Mouse (Mus musculus) urinary bladder, postnatal 36 days (tissue): ENCODE data around the gene Det1.

Source experiments
- DNase-seq, 2 experiments: peaks; one replicate each; pipeline ENCODE4 v3.0.0; 2022; ENCODE audit warnings: low spot score in 2 of 2, mixed read lengths in 1 of 2

Det1 gene

DNA sequence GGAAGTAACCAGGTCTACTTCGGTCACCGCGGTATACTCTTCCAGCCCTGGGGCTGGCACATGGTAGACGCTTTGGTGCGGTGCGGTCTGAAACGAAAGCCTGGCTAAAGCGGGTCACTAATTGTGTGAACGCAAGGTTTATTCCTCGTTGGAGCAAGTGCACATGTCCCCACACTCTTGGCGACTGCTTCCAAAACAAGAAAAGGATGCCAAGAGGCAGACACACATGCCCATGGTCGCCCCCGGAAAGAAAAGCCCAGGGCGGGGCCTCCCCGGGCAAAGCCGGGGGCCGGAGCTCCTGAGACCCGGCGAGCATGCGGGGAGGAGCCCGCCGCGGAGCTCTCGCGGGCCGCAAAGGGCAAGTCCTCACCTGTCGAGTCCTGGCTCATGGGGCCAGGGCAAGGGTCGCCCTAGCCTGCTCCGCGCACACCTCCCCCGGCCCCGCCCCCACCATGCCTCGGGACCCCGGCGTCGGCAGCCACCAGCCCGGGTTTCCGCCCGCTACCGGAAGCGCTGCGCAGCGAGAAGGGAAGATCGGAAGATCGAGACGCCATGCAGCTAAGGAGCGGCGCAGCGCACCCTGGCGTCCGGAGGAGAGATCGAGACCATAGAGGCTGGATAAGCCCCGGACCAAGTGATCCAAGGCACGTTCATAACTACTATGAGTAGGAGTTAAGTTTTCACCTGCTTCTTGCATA is at the start of gene Det1:
Det1 (minus strand) TSS at position 527 of the 698 bp plus-strand sequence.
- peak; percentile 81 to 90 for DNase-seq

GRCm38 (mm10) chr7:78895653-78896333 is 48.7 kb upstream of the Det1 start, which contains the start of gene Aen:
Gene Aen, plus strand, starts transcription at chr7:78895854.
- DNase-seq: peak; percentile 97 to 99

- no peak for DNase-seq
These were observed 48.1 kb upstream of the Det1 start for GRCm38 (mm10) chr7:78895021-78895652.

GRCm38 (mm10) chr7:78893917-78894316 is 46.9 kb upstream of the Det1 start:
- DNase-seq: no peak

GRCm38 (mm10) chr7:78890641-78891040 is 43.6 kb upstream of the Det1 start:
- DNase-seq: peak; percentile 77 to 84

DNA sequence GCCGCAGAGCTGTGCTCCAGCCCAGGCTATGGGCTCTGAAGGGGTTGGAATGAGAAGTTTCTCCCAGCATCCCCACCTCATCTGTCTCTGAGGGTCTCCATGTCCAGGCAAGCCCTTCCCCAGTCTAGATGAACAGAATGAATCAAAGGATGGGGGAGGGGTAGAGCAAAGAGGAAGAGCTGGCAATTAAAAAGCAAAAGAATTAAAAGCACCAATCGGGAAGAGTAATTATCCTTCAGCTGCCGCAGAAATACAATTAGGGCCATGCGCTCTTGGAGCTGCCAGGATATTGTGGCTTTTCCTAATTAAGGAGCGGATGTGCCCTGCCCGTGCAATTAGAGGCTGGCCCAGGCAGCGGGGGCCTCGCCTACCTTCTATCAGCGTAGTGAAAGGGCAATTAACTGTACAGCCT is 40.4 kb upstream of the Det1 start:
- no peak for DNase-seq

DNA sequence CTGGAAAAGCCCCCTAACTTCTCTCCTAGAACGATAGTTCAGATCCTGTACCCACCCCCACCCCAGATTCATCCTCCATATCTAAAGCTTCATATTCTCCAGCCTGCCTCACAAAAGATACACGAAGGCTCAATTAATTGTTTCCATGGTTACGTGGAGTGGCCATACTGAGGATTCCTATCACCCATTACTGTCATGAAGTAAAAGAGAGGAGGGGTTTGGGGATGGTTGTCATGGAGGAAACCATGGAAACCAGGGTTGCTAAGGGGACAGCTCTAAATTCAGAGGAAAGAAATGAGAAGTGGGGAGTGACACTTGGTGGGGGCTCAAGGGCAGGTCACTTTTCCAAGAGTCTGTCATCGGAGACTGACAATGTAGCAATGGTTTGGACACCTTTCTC is 39.4 kb upstream of the Det1 start:
- no peak for DNase-seq

DNA sequence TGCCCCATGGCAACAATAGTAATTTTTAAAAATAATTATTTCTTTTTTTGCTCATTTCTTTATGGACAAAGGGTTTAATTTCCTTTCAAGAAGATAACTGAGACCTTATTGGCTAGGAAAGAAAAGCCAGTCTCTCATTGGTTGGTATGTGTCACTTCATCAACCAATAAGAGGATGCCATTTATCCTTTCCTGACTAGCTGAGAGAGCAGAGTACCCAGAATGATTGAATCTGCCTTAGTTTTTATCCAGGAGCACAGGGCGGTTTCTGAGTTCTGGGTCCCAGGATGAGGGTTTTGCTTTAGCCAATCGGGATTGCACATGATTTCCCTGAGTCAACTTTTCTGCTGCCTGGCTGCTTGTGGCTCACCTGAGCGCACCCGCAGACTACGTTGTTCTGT is 38.3 kb upstream of the Det1 start:
- no peak for DNase-seq

GRCm38 (mm10) chr7:78884139-78884538 is 37.1 kb upstream of the Det1 start:
- no peak for DNase-seq

DNA sequence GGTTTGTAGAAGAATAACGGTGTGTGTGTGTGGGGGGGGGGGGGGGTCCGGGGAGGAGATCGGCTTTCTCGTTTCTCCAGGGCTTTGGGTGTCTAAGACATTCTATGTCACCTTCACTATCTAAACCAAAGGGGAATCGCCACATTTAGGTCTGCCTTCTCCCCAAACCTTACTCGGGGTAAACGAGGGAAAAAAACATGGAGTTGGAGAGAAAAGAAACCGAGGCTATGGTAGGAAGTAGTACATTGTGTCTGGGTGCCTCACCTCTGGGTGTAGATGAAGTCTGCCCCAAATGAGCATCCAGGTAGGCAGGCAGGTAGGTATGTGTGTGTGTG is 36.6 kb upstream of the Det1 start:
- no peak for DNase-seq

- DNase-seq: no peak
These were observed 36.1 kb upstream of the Det1 start for GRCm38 (mm10) chr7:78883016-78883725.

- no peak for DNase-seq
These were observed 35.4 kb upstream of the Det1 start for GRCm38 (mm10) chr7:78882469-78882837.

GRCm38 (mm10) chr7:78881607-78882468 is 34.8 kb upstream of the Det1 start:
- DNase-seq: no peak

DNA sequence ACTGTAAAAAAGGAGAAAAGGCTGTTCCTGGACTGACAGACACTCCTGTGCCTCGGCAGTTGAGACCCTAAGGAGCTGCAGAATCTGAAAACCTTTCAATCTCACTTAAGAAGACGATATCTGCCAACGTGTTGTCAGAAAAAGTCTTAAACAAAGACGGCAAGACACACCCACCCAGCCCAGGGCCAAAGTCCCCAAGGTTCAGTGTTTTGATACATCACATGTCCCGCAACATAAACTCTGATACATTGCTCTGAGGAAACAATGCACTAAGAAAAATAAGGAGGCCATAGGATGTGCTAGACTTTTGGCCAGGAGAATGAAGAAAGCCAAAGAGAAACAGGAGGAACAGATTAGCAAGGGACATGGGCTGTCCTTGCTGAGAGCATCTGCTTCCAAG is 25.8 kb upstream of the Det1 start:
- no peak for DNase-seq

DNA sequence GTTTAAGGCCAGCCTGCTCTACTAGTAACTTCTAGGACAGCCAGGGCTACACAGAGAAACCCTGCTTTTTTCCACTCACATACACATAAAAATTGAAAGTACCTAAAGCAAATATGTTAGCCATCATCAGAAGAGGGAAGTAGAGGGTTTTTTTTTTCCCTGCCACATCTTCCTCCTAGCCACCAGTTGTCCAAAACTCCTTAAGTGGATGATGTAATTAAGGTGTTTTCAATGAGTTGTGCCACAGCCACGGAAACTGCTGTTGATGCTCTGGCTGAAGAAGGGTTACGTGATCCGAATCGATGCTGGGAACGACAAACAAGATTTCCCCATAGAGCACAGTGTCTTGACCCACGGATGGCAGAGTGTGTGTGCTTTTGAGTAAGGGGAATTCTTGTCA is 25.3 kb upstream of the Det1 start:
- no peak for DNase-seq

DNA sequence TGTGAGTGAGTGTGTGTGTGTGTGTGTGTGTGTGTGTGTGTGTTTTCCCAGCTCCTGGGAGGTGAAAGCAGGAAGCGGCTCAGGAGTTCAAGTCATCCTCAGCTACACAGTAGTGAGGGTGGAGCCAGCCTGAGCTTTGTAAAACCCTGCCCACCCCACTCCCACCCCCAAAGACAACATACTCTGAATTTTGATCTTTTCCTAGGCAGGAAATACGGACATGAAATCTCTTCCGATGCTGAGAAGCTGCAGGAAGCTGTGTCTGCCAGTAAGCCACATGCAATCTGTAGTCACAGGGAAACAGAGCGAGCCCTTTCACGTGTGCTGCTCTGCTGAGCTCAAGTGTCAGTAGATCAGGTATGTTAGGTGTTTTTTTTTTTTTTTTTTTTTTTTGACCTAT is 21.7 kb upstream of the Det1 start:
- DNase-seq: no peak

GRCm38 (mm10) chr7:78865212-78865949 is 18.3 kb upstream of the Det1 start:
- DNase-seq: no peak

DNA sequence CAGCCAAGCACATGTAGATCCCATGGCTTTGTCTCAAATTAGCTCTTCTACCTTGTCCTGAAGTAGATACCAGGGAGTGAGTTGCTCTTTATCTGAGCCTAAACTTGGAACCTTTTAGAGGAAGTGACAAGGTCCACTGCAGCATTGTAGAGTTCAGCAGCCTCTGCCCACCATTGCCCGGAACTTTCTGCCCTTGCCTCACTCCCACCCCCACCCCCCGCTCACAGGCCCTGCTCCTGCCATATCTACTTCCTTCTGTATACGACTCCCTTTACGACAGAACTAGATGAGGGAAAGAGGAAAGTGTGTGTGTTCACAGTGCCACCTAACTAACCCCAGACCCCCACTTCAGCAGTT is 17.4 kb upstream of the Det1 start:
- DNase-seq: no peak

DNA sequence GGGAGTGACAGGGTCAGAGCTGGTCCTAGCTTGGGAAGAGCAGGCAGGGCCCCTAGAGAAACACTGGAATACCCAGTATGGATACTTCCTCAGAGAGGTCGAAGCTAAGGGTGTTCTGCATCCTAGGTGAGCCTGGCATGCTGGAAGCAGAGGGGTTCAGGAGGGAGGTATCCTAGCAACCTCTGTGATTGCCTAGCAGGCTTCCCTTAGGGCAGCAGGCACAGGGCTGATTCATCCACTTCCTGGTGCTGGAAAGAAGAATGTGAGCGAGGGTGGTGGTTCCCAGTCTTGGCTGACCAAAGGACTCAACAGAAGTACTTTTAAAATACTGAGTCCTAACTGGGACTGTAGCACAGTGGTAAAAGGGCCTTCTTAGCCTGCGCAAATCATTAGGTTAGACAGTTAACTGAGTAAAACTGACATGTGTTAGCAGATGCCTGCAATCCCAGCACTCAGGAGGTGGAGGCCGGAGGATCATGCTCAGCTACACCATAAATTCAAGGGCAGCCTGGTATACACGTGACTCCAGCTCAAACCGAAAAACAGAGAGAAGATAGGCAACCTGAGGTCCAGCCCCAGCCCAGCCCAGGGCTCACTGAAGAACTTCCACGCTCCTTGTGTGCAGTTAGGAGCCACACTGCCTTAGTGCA is 16.9 kb upstream of the Det1 start:
- no peak for DNase-seq

GRCm38 (mm10) chr7:78855044-78855655 is 8.1 kb upstream of the Det1 start:
- DNase-seq: no peak
